Mouse (Mus musculus): ENCODE results near the gene Unkl.
A peak's percentile ranks its signal among the peaks of the same experiment; 100 is the strongest.

Unkl gene

DNA sequence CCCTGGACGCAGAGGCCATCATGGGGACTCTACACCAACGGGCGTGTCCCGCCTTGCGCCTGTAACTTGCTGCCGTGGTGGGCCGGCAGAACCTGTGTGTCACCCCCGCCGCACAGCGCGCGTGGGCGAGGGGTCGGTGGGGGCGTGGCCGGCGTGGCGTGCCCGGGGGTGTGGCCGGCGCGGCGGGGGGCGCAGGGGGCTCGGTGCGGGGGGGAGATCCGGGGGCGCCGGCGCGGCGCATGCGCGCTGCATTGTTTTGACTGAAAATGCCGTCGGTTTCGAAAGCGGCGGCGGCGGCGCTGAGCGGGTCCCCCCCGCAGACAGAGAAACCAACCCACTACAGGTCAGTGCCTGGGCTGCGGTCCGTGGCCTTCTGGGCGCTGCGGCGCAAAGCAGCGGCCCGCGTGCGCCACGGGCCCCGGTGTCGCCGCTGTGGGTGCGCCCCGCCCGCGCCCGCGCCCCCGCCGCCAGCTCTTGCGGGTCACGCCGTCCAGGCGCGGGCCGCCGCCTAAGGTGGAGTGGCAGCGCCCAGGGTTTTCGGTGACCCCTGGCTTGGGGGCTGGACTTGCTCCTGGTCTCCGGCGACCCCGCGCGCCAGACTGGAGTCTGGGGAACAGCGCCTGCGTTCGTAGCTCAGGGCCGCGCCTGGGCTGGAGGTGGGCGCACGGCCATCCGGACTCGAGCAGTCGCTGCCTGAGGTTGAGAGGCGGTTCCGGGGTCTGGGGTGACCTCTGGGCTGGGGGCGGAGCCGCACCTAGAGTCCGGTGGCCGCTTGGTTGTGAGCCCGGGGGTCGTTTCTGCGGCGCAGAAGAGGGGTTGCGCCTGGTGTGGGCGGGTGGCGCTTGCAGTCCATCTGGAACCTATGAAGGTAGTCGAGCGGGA, at the start of gene Unkl:
Gene Unkl (plus strand): TSS at position 248 of the 882 bp plus-strand sequence.
- peak; percentile 52 for DNase-seq (ENCODE audit: low read depth, low spot score)

DNA sequence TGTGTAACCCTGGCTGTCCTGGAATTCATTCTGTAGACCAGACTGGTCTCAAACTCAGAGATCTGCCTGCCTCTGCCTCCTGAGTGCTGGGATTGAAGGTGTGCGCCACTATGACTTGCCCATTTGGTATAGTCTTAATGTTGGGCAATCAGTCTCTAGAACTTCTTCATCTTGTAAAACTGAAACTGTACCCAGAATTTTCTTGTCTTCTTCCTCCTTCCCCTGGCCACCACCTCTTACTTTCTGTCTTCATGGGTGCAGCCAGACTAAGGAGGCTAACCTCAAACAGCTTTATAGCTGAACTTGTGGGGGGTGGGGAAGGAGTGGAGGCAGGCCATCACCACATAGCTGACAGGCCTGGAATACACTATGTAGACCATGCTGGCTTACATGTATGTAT, 49.4 kb upstream of the Unkl start:
- DNase-seq (ENCODE audit: low read depth, low spot score): no peak

DNA sequence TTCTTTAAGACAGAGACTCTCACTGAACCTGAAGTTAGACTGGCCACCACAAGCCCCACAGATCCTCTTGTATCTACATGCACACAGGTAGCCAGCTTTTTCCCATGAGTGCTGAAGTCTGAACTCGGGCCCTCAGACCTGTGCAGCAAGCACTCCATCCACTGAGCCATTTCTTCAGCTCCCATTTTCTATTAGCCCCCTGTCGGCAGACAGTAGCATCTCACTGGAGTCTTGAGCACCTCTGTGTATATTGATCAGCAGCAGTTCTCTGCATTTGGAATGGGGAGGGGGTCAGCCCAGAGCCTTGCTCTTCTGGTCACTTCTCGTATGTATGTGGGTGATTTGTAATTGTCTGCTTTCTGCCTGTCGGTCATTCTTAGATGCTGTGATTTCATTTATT, 48.2 kb upstream of the Unkl start:
- DNase-seq (ENCODE audit: low read depth, low spot score): peak; percentile 70

DNA sequence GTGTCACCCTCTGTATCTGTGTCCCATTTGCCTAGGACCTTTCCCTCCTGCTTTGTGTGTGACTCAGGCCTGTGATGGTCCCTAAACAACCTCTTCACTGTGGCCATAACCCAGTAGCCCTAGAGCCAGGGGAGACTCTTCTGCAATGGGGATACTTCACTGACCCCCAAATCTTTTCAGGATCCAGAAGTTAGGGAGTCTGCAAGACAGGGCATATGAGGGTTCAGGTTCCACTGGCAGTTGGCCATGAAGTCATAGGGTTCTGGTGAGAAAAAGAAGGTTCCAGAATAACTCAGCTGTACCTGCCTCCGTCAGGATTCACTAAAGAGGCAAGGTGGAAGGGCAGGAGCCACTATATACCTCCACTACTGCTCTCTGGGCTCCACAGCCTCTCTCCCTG, 26.0 kb upstream of the Unkl start, which contains the start of gene Ccdc154:
Gene Ccdc154 (plus strand): TSS at position 301 of the 400 bp plus-strand sequence.
- no peak for DNase-seq (ENCODE audit: low read depth, low spot score)

DNA sequence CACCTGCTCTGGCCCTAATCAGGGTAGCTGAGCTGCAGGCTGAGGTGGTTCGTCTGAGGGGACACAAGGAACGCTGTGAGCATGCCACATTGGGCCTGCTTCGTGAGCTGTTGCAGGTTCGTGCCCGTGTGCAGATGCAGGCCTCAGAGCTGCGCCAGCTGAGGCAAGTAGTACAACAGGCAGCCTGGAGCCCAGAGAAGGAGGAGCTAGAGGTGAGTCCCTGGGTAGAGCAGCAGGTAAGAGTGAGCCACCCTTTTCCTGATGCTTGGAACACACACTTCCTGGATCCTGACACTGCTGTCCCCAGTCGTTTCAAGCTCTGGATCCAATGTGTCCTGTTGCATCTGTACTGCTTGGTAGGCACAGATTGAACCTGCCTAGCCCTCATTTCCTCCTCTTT, 24.8 kb upstream of the Unkl start:
- DNase-seq (ENCODE audit: low read depth, low spot score): no peak

DNA sequence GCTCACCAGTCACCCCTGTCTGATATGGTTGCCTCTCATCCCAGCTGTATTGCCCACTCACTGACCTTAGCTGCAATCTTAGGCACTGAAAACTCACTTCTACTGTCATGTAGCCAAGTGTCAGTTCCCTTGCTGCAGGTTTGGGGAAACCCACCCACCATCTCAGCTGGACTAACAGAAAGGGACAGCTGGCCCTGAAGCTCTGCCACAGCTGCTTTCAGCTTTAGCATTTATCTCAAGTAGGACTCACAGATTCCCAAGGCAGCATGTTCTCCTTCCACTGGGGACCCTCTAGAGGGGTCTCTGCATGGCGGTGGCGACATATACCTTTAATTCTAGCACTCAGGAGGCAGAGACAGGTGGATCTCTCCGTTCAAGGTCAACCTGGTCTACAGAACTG, 23.4 kb upstream of the Unkl start:
- DNase-seq (ENCODE audit: low read depth, low spot score): no peak

DNA sequence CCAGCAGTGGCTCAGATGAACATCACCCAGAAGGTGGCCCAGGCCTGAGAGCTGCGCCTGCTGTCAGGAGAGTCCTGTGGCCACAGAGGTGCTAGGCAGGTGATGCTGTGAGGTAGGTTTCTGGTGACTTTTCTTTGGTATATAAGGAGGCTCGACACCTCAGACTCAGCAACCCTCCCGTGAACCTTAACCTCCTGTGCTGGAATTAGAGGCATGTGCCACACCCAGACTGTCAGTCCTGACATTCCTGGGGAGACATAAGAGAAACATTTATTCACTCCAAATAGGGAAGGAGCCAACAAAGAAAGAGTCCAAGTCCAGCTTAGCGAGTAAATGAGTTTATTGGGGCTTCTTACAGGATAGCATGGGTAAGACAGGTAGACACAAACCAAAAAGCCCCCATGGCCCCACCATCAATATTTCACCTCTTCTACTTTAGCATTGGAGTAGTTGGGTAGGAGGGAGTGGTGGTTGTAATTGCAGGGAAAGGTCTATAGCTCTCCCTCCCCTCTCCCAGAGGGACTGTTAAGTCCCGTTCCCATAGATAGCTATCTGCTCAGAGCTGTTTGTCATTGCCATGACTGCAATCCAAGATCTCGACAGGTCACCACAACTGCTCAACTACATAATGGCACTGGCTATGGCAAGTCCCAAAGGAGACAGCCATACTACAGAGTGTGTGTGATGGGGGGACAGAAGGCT, 22.1 kb upstream of the Unkl start:
- DNase-seq (ENCODE audit: low read depth, low spot score): no peak

DNA sequence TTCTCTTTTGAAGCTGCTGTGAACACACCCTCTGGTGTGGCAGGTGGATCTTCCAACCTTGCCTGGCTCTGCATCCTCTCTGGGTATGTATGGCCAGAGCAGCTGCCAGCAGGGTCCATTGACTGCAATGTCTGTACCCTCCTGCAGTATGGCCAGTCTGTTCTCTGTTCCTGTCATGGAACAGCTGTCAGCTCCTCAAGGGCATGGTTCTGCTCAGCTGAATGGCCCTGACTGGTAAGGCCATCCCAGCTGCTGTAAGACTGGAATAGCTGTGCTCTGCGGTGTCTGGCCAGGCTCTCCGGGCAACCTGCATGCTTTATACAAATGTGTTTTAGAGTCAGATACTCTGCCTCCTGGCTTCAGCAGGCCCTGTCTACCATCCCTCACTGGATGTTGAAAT, 18.5 kb upstream of the Unkl start:
- DNase-seq (ENCODE audit: low read depth, low spot score): no peak

DNA sequence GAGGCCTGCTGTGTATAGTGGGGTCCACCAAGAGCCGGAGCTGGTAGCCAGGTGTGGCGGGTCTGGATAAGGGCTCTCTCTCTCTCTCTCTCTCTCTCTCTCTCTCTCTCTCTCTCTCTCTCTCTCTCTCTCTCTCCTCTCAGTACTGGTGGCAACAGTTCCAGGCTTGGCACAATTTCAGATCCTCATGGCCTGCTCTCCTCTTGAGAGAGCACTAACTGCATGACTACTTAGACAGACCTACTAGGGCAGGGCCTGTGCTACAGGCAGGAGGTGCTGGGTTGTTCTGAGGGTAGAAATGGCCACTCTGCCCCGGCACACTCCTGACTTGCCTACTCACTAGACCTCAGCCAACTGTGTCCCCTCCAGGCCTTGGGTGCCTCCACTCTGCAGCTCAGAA, 15.6 kb upstream of the Unkl start:
- no peak for DNase-seq (ENCODE audit: low read depth, low spot score)

DNA sequence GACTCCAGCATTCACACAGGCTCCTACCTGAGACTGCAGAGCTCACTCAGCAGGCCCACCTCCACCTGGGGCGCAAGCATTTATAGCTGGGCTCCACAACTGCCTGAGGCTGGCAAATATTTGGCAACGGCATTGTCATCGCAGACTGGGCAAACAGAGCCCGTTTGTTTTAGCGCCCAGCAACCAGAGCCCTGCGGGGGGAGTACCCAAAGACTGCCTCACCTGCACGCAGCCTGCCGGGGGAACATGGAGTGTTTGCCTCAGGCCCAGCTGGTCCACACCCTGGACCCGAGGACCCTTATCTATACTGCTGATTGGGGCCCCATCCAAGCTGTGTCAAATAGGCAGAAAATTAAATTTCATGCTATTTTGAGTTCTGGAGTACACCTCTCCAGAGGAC, 12.8 kb upstream of the Unkl start, which contains the start of gene Gm38655:
Gene Gm38655 (minus strand): TSS at position 61 of the 400 bp plus-strand sequence.
- DNase-seq (ENCODE audit: low read depth, low spot score): no peak

DNA sequence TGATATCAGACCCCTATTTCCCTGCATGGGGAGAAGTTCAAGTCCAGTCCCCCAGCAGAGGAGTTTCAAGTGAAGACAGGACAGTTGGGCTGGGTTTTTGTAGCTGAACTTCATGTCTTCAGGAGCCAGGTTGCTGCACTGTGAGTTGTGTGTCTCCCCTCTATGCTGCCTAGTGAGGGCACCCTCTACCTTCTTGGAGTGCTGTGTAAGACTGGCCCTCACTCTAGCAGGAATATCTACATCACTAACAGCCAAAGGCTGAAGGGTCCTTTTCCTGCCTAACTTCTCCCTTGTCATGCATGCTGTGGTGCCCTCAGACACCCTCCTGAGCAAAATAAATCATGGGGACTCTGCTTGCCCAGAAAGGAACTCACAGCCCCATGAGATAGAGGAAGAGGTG, 5.0 kb upstream of the Unkl start:
- DNase-seq (ENCODE audit: low read depth, low spot score): no peak

DNA sequence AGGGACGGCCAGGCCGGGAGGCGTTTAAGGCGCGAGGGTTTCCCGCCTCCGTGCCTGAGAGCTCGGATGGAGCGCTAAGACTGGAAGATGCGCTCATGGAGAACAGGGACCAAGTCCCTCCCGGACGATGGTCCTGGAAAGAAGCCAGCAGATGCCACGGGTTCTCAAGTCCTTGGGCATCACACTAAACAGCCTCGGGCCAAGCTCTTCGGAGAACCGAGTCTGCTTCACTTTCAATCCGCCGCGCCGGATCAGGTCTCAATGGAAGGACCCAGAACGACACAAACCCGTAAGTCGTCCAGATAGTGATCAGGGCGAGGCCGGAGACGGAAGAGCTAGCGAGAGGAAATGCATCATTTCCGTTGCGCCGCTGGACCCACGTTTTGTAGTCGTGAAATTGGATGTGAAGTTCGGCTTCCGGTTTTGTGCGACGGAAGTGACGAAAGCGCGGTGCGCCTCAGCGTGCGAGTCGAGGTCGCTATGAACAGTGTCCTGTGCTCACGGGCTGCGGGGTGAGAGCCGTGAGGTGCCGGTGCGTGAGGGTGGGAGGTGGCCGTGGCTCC, 4.0 kb upstream of the Unkl start, which contains the start of gene BC003965:
Gene BC003965 (plus strand): TSS at position 426 of the 563 bp plus-strand sequence.
- peak; percentile 99 for DNase-seq (ENCODE audit: low read depth, low spot score)

DNA sequence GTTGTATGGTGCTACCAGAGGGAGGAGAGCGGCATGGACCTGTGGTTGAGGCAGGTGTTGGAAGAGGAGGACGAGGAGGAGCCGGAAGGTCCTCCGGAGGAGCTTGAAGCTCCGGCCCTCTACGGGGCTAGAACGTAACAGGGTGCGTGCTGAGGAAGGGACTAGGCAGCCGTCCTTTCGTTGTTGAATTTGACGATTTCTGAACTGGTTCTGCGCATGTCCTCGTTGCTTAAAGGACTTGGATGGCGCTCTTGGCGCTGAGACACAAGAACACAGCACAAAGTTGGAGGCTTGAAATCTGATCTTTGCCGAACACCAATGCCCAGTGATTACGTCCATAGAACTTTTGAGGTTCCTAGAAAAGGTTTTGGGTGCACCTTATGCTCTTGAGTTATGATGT, 3.2 kb upstream of the Unkl start:
- DNase-seq (ENCODE audit: low read depth, low spot score): no peak

DNA sequence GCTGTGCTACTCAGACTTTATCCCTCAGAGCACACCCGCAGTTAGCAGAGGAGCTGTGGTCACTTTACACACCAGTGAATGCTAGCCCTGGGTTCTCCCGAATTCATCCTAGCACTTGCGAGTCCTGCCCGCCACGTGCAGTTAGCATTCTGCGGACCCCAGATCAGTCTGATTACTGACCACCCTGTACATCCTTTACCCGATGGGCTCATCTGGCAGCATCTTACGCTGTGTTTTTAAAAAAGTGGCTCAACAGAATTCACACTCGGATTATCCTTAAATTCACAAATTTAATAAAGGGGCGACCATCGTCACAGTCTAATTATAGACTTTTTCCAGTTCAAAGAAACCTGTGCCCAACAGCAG, 430 bp upstream of the Unkl start:
- DNase-seq (ENCODE audit: low read depth, low spot score): peak; percentile 23

DNA sequence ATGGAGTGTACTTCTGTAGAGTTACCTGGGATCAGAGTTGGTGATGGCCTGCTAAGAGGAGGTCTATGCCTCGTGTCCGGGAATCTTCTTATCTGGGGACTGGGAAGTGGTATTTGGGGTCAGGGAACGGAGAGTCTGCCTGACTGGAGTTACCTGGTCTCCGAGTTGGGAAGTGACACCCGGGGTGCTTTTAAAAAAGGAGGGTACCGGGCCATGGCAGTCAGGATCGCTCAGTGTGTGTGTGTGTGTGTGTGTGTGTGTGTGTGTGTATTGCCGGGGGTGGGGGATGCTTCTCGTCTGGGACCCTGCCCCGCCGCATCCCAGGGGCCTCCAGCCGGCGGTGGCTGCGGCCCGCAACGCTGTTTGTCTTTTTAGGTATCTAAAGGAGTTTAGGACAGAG, 894 bp downstream of the Unkl start:
- no peak for DNase-seq (ENCODE audit: low read depth, low spot score)

DNA sequence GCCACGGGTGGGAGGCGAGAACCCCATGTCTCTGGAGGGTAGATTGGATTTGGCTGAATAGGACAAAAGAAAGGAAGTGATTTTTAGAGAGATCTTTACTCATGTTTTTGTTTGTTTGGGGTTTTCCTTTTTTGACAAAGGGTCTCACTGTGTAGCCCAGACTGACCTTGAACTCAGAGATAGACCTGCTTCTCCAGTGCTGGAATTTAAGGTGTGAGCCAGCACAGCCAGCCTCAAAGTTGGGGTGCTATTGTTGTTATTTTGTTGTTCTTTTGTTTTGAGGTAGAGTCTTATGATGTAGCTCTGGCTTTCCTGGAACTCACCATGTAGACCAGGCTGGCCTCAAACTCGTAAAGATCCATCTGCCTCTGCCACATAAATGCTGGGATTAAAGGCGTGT, 14.2 kb downstream of the Unkl start:
- DNase-seq (ENCODE audit: low read depth, low spot score): no peak

DNA sequence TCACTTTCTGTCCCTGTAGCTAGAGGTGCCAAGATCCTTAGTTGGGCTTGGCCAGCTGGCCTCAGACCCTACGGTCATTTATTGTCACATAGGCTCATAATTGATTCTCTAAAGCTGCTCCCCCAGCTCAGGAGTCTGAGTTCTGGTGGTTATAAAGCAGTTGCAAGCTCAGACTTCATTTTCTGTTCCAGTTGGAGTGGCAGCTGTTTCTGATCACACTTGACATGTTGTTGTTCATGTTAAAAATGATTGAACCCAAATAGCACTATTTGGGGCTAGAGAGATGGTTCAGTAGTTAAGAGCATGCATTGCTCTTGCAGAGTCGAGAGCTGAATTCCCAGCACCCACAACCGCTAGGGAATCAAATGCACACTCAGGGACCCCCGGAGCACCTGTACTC, 21.8 kb downstream of the Unkl start:
- no peak for DNase-seq (ENCODE audit: low read depth, low spot score)

DNA sequence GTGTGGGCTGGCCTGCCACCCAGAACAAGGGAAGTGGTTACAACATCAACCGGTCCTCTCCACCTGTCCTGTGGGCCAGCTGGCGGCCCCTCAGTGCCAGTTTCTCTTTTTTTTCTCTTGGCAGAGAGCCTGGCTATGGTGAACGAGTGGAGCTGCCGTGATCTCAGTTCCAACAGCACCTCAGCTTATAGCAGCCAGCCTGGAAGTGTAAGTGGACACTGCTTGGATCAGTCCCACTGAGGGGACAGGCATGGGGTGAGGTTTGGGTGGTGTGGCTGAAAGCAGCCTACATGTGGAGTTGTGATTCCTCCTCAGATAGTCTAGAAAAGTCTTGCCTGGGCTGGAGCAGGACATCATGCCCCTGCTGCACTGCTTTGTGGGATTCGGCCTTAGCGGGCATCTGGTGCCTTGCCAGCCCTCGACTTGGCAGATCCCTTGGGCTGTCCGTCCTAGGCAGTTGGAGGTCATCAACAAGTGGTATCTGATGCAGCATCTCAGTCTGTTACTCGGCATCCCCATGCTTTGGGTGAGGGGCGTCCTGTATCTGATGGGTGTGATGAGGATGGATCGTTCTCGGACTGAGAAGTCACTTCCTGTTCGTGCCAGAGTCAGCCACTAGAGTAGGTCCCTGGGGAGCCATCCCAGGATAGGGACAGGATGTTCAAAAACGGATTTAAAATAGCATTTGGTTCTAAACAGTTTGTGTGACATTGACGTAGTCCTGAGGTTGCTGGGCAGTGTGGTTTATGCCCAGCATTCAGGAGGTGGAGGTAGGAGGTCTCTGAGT, 22.7 kb downstream of the Unkl start:
- DNase-seq (ENCODE audit: low read depth, low spot score): no peak

DNA sequence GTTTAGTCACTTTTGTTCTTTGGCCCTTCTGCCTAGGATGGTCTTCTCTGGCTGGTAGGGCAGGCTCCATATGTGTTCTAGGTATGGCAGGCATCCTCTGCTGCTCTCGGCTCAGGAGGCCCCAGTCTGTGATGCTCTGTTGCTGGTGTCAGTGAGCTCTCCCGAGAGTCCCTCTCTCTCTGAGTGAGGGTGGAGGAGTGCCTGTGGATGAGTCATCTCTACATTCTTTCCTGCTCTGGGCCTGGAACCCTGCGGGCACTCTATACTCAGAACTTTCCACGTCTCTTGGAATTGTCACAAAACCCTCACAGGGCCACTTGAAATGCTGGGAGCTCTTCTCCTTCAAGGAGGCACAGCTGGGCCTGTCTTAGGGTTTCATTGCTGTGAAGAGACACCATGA, 23.5 kb downstream of the Unkl start:
- no peak for DNase-seq (ENCODE audit: low read depth, low spot score)

DNA sequence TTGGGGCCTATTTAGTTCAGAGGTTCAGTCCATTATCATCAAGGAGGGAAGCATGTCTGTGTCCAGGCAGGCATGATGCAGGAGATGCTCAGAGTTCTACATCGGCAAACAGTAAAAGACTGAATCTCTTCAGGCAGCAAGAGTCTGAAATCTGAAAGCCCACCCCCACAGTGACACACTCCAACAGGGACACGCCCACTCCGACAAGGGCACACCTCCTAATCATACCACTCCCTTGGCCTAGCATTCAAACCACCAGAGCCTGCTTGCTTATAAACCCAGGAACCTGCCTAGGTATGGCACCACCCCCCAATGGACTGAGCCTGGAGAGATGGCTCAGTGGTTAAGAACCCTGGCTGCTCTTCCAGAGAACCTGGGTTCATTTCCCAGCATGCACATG, 27.2 kb downstream of the Unkl start:
- peak; percentile 36 for DNase-seq (ENCODE audit: low read depth, low spot score)

DNA sequence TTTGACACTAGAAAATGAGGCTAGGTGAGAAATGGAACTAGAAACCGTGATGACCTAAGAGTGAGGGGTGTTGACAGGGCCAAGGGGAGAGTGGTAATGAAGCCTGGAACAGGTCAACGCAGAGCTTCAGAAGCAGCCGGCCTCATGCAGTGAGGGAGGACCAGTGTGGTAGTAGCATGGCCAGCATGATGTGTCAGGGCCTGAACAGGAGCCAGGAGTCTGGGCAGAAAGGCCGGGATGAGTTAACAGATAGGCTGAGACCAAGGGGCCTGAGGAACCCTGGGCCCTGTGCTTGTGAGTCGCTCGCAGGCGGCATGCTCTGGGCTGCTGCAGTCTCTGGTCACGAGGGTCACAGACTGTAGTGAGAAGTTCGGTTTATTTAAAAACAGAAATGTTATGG, 30.8 kb downstream of the Unkl start:
- no peak for DNase-seq (ENCODE audit: low read depth, low spot score)

Data from ES-CJ7 (cell line).